Mouse (Mus musculus) heart, postnatal 0 days (tissue): Measurements from ENCODE around the gene Foxred2.

Experiments used
- CTCF ChIP-seq: IDR thresholded peaks from 2 replicates; pipeline ENCODE4 v1.5.1; 2016; ENCODE audit warnings: antibody characterized with exemption, control low read depth, low read depth
- EP300 ChIP-seq: IDR thresholded peaks from 2 replicates; pipeline ENCODE4 v1.6.1; 2016; ENCODE audit warnings: antibody characterized with exemption, low read depth

- TF ChIP-seq CTCF (no peak), EP300 (no peak)
Measured at GRCm38 (mm10) chr15:77904363-77904892, 52.1 kb downstream of the Foxred2 start.
